Mouse (Mus musculus) mesoderm, embryonic 11.5 days (tissue): ENCODE data around the gene Hist2h2ac.

Source experiments
- DNase-seq: peaks from one replicate; pipeline ENCODE4 v3.0.0-alpha.2; 2012; ENCODE audit warnings: low read depth, low spot score

Hist2h2ac gene

GRCm38 (mm10) chr3:96220765-96221639, at the start of gene Hist2h2ac, which contains the start of gene Hist2h2be:
Gene Hist2h2ac (minus strand): TSS chr3:96220880.
Gene Hist2h2be (plus strand): TSS chr3:96221119.
- DNase-seq: peak; percentile 89

- peak; percentile 97 for DNase-seq
These were observed 49.1 kb upstream of the Hist2h2ac start, which contains the start of gene Hist2h2bb for GRCm38 (mm10) chr3:96269511-96270474. Gene Hist2h2bb (plus strand): TSS chr3:96269752.

- DNase-seq: peak; percentile 47
These were observed 48.2 kb upstream of the Hist2h2ac start for GRCm38 (mm10) chr3:96268776-96269378.

GRCm38 (mm10) chr3:96268051-96268775, 47.5 kb upstream of the Hist2h2ac start, which contains the start of gene Hist2h3b:
Gene Hist2h3b (plus strand): TSS chr3:96268654.
- DNase-seq: peak; percentile 86

- no peak for DNase-seq
These were observed 46.9 kb upstream of the Hist2h2ac start for GRCm38 (mm10) chr3:96267541-96267940.

GRCm38 (mm10) chr3:96266132-96266710, 45.5 kb upstream of the Hist2h2ac start:
- DNase-seq: no peak

GRCm38 (mm10) chr3:96264404-96264949, 43.8 kb upstream of the Hist2h2ac start:
- no peak for DNase-seq

GRCm38 (mm10) chr3:96263558-96264403, 43.1 kb upstream of the Hist2h2ac start:
- DNase-seq: peak; percentile 47

- peak; percentile 93 for DNase-seq
These were observed 42.4 kb upstream of the Hist2h2ac start, which contains the start of gene Hist2h4 for GRCm38 (mm10) chr3:96262979-96263550. Gene Hist2h4 (minus strand): TSS chr3:96263311.

- DNase-seq: peak; percentile 83
These were observed 41.7 kb upstream of the Hist2h2ac start for GRCm38 (mm10) chr3:96262216-96262875.

- no peak for DNase-seq
These were observed 40.9 kb upstream of the Hist2h2ac start for GRCm38 (mm10) chr3:96261623-96262022.

- DNase-seq: no peak
These were observed 39.5 kb upstream of the Hist2h2ac start for GRCm38 (mm10) chr3:96260220-96260619.

GRCm38 (mm10) chr3:96257190-96257589, 36.5 kb upstream of the Hist2h2ac start:
- DNase-seq: no peak

- no peak for DNase-seq
These were observed 35.4 kb upstream of the Hist2h2ac start for GRCm38 (mm10) chr3:96255926-96256593.

GRCm38 (mm10) chr3:96254683-96255355, 34.1 kb upstream of the Hist2h2ac start:
- no peak for DNase-seq

GRCm38 (mm10) chr3:96251787-96252186, 31.1 kb upstream of the Hist2h2ac start:
- DNase-seq: no peak

- DNase-seq: no peak
These were observed 30.2 kb upstream of the Hist2h2ac start for GRCm38 (mm10) chr3:96250890-96251289.
